Mouse (Mus musculus) heart, adult 2 months (tissue): ENCODE measurements around the gene Rpl23a. TPM values are rescaled to one million over a fixed set of nuclear protein-coding genes. Genes with fewer than 3 reads are reported as not detected.

Experiments
- DNase-seq, 2 experiments: peaks; one replicate each; pipeline ENCODE4 v3.0.0; 2021
- H3K27ac ChIP-seq: fragments of 200-600 bp; 2 replicates; pipeline ENCODE4 v1.8.1; 2022
- H3K27me3 ChIP-seq: fragments of 200-500 bp; 2 replicates; pipeline ENCODE4 v1.6.1; 2012; ENCODE audit warnings: mild to moderate bottlenecking, low read length, inconsistent platforms, mixed read lengths; ENCODE audit not compliant: control insufficient read depth, insufficient read depth
- H3K36me3 ChIP-seq: fragments of 200-500 bp; 2 replicates; pipeline ENCODE4 v1.6.1; 2012; ENCODE audit warnings: low read length, inconsistent platforms; ENCODE audit not compliant: control insufficient read depth, insufficient read depth
- H3K4me1 ChIP-seq: fragments of 200-500 bp; 2 replicates; pipeline ENCODE4 v1.6.1; 2011; ENCODE audit warnings: low read length; ENCODE audit not compliant: control insufficient read depth, insufficient read depth
- H3K4me3 ChIP-seq: fragments of 200-600 bp; 2 replicates; pipeline ENCODE4 v1.8.1; 2022
- H3K79me2 ChIP-seq: fragments of 200-500 bp; replicated peaks from 2 replicates; pipeline ENCODE4 v1.6.1; 2012; ENCODE audit warnings: mild to moderate bottlenecking, inconsistent platforms, low read length, moderate library complexity, mixed read lengths; ENCODE audit not compliant: control insufficient read depth, insufficient read depth
- H3K9ac ChIP-seq: fragments of 200-500 bp; 2 replicates; pipeline ENCODE4 v1.6.1; 2012; ENCODE audit warnings: low read depth, mild to moderate bottlenecking, control low read depth, inconsistent platforms, low read length, mixed read lengths
- CTCF ChIP-seq: fragments of 200-600 bp; IDR thresholded peaks from 2 replicates; pipeline ENCODE4 v1.8.1; 2022; ENCODE audit warnings: antibody characterized with exemption, mild to moderate bottlenecking, moderate library complexity
- EP300 ChIP-seq: fragments of 200-500 bp; IDR thresholded peaks from 2 replicates; pipeline ENCODE4 v1.6.1; 2011; ENCODE audit warnings: low read depth, low read length, control low read depth; ENCODE audit not compliant: insufficient read depth
- POLR2A ChIP-seq: fragments of 200-500 bp; IDR thresholded peaks from 2 replicates; pipeline ENCODE4 v1.6.1; 2011; ENCODE audit warnings: mild to moderate bottlenecking, low read depth, low read length, control low read depth; ENCODE audit not compliant: insufficient read depth
- WGBS: fragments of 180-500 bp; shearing (Covaris S2); methylation state at CpG from one replicate; pipeline ENCODE4 v1.1.7; 2018; 5-methylcytosine and 5-hydroxymethylcytosine counted together
- intact Hi-C: fragments of 180-260 bp; cut with DNase I; formaldehyde crosslinking; loops from one replicate; pipeline ENCODE4 v1.15.1; 2025
- polyA plus RNA-seq: library from polyadenylated mRNA; depleted of rRNA; stranded (reverse); fragments of >200 nt; gene quantifications from 2 replicates; pipeline ENCODE4 v1.2.3, GENCODE M21; 2012
- total RNA-seq, 2 experiments: library from RNA; stranded (reverse); gene quantifications; 2 replicates each; pipeline ENCODE4 v1.2.3; 2021

Gene Rpl23a
- total and polyA plus RNA-seq, 3 experiments, result 155 to 911 (median 801) TPM

DNA sequence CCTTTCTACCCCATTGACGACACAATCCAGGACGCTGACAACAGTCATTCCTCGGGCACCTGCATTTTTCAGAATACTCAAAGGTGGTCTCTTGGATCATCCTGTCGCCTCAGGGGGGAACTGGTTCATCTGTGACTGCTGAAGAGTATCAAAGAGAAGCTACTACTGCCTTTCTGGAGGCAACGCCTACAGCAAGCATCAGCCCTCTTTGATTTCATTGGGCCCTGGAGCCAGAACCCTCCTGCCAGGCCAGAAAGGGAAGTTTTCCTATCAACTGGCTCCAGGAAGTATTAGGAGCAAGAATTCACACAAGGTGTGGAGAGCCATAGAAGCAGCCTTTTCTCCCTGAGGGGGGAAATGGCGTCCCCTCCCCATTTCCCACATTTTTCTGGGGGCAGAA is 16.7 kb downstream of the Rpl23a start:
- Histone ChIP-seq H3K9ac (no peak overlapping the region), H3K79me2 (no peaks in the 10 kb centered on the region), H3K27ac (no peak overlapping the region), H3K27me3 (no peaks in the 10 kb centered on the region), H3K36me3 (no peaks in the 10 kb centered on the region), H3K4me3 (no peak overlapping the region), H3K4me1 (peaks cover 3% of the 10 kb centered on the region; the same call in 1 of the 2 replicates)
- WGBS, result 90% methylated on average over 6 of the region's 6 CpGs
- intact Hi-C loops, result loop anchor here (5.0 kb wide), 1 partner anchor 559 kb away; the partner anchor contains the start of gene Taok1
- TF ChIP-seq POLR2A (no peak), CTCF (no peak), EP300 (no peak)
- no peak for DNase-seq

DNA sequence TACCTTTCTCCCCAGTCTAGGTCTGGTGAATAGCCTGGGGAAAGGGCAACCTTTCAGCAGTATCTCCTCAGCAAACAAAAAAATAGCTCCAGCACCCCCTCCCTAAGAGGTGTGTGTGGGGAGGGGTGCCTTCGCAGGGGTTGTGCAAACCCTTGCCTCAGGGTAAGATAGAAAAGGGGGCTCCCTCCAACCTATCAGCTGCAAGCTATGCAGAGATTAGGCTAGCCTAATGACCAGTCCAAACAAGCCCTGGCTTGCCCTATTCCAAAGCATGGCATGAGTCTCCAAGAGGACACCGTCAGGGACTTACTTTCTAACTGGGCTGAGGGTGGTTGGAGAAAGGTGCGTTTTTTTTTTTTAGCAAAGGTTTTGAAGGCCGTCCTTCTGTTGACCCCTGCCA is 17.2 kb downstream of the Rpl23a start:
- no peak for DNase-seq
- whole genome bisulfite sequencing, result 82% methylated on average over 4 of the region's 4 CpGs
- no peak overlapping the region for H3K9ac ChIP-seq
- H3K4me1 ChIP-seq, result peaks cover 3% of the 10 kb centered on the region; the same call in 1 of the 2 replicates
- H3K27me3 ChIP-seq, result no peaks in the 10 kb centered on the region
- intact Hi-C loops, result loop anchor here (5.0 kb wide), 1 partner anchor 559 kb away; the partner anchor contains the start of gene Taok1
- TF ChIP-seq POLR2A (no peak), CTCF (no peak), EP300 (no peak)
- peak overlapping the region; percentile 62 for H3K27ac ChIP-seq
- H3K36me3 ChIP-seq, result no peaks in the 10 kb centered on the region
- H3K4me3 ChIP-seq, result peak overlapping the region; percentile 53; the same call in 1 of the 2 replicates
- no peaks in the 10 kb centered on the region for H3K79me2 ChIP-seq

DNA sequence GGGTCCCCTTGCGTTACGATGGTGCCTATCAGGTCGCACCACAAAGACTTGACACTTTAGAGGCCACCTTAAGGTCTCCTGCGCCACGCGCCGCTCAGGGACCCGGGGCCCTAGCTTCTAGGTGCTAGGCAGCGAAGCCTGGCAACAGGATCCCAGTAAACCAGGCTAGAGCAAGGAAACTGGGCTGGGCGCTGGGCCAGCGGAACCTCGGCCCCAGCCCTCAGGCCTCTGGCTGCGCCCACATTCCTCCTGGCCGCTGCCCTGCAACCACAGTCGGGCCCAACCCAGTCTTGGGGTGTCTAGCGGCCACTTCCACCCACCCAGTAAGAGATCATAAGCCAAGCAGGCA is 17.6 kb downstream of the Rpl23a start:
- intact Hi-C loops, result loop anchor here (2.0 to 5.0 kb wide), 2 partner anchors 85 to 558 kb away; partner anchors contain the start of genes Eral1 and Taok1
- Histone ChIP-seq H3K79me2 (no peaks in the 10 kb centered on the region), H3K27me3 (no peaks in the 10 kb centered on the region), H3K9ac (peak overlapping the region; percentile 68), H3K36me3 (no peaks in the 10 kb centered on the region), H3K4me3 (peak overlapping the region; percentile 53), H3K27ac (peak overlapping the region; percentile 62), H3K4me1 (peaks cover 3% of the 10 kb centered on the region; the same call in 1 of the 2 replicates)
- 2% methylated on average over 16 of the region's 16 CpGs for WGBS
- DNase-seq, result no peak
- TF ChIP-seq EP300 (no peak), CTCF (no peak), POLR2A (no peak)

DNA sequence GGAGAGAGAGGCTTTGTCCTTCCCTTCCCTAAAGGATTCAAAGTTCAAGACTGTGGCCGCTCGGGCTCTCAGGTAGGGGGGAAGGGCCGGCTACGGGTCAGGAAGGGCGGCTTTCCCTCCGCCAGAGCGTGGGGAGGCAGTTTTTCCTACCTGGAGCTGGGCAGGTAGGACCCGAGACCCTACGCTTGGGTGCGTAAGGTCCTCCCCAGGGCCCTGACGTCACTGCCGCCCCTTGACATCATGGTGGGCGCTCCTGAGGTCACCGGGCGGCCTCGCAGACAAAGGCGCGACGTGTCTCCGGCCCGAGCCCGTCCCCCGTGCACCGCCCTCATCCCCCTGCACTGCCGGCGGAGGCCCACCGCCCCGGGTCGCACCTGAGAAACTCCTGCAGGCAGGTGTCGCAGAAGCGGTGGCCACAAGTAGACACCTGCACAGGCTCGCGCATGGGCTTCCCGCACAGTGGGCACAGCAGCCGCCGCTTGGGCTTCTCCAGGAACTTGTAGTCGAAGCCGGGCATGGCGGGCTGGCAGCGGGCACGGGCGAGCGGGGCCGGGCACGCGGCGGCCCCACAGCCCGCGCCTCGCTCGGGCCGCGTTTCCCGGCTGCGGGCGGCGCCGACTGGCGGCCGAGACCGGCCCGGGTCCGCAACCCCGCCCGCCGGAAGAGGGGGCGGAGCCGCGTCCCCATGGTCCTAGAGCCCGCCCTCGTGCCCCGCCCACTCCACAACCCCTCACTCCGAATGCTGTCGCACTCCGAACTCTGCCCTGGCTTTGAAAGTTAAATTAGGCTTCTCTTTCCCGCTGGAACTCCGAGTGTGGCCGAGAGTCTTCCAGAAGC is 18.2 kb downstream of the Rpl23a start, which contains the start of gene Traf4:
Traf4 (minus strand) TSS at position 666 of the 837 bp plus-strand sequence.
- H3K79me2 ChIP-seq, result no peaks in the 10 kb centered on the region
- no peaks in the 10 kb centered on the region for H3K36me3 ChIP-seq
- peak within 1 kb of the TSS; percentile 95 for H3K4me3 ChIP-seq
- WGBS, result under 1% methylated on average over 76 of the region's 78 CpGs
- H3K27me3 ChIP-seq, result no peaks in the 10 kb centered on the region
- H3K27ac ChIP-seq, result peak within 1 kb of the TSS; percentile 84
- TF ChIP-seq CTCF (peak; percentile 51), EP300 (0 out of 2 replicates have a peak, but pooled peaks have one; percentile 46), POLR2A (no peak; the same call in 1 of the 2 replicates)
- peak; percentile 91 for DNase-seq
- peak within 1 kb of the TSS; percentile 86 for H3K9ac ChIP-seq
- H3K4me1 ChIP-seq, result peaks cover 3% of the 10 kb centered on the region; the same call in 1 of the 2 replicates
- intact Hi-C loops, result loop anchor here (2.0 to 5.0 kb wide), 2 partner anchors 84 to 558 kb away; partner anchors contain the start of genes Eral1 and Taok1

DNA sequence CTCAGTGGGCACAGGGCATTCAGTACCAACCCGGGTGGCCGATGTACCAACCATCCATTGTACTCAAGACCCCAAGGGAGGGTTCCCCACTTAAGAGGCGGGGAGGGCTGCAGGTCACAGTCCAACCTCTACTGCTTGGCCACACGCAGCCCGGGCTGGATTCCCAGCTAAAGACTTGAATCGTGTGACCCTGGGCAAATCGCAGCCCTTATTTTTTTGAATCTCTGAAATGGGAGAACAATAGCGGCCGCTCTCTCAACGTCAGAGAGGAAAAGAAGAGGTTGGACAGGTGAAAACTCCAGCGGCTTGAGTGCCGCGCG is 18.8 kb downstream of the Rpl23a start:
- no peak for DNase-seq
- intact Hi-C loops, result loop anchor here (2.0 kb wide), 1 partner anchor 84 kb away; the partner anchor contains the start of gene Eral1

More for the DNA sequence above, 18.8 kb downstream of the Rpl23a start:
- peaks cover 3% of the 10 kb centered on the region; the same call in 1 of the 2 replicates for H3K4me1 ChIP-seq
- WGBS, result 5% methylated on average over 14 of the region's 14 CpGs
- H3K27ac ChIP-seq, result peak overlapping the region; percentile 84
- H3K9ac ChIP-seq, result peak overlapping the region; percentile 86
- no peaks in the 10 kb centered on the region for H3K36me3 ChIP-seq
- TF ChIP-seq EP300, result no peak
- TF ChIP-seq CTCF, result no peak
- TF ChIP-seq POLR2A, result no peak
- H3K79me2 ChIP-seq, result no peaks in the 10 kb centered on the region
- H3K27me3 ChIP-seq, result no peaks in the 10 kb centered on the region
- H3K4me3 ChIP-seq, result peak overlapping the region; percentile 95
